Mouse (Mus musculus) liver, adult 2 months (tissue): ENCODE data around the gene Glycam1.

Experiments
- CTCF ChIP-seq: fragments of 200-500 bp; IDR thresholded peaks from 2 replicates; pipeline ENCODE4 v1.5.1; 2011; ENCODE audit warnings: low read depth, low read length, control low read depth
- POLR2A ChIP-seq: fragments of 200-500 bp; IDR thresholded peaks from 2 replicates; pipeline ENCODE4 v1.6.1; 2011; ENCODE audit warnings: low read length, control low read depth; ENCODE audit not compliant: insufficient read depth; ENCODE audit errors: extremely low read depth

DNA sequence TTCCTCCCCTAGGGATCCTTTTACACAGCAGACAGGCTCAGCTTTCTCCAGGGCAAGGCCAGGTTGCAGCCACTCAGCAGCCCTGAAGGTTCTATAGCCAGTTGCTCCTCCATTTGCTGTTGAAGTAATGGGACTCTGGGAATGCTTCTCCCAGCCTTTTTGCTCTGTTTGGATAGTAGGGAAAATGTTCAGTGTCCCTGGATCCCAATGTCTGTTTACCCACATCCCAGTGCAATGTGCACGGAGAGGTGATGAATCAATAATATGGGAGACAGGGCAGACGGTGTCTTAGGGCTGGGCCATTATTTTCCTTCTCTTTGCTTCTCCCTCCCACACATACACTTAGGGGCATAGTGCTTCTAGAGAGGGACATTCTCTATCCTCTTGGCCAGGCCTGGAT is 25.6 kb downstream of the Glycam1 start:
- TF ChIP-seq POLR2A (no peak), CTCF (no peak)
